Mouse (Mus musculus) lung, postnatal 0 days (tissue): ENCODE results near the gene Daxx. TPM values are rescaled to one million over a fixed set of nuclear protein-coding genes. Genes with fewer than 3 reads are reported as not detected.

Experiments used
- ATAC-seq: fragments of 200-750 bp; cut with Nextera tagmentation; 2 replicates; pipeline ENCODE4 v1.8.0; 2017; ENCODE audit warnings: moderate library complexity
- DNase-seq: peaks from one replicate; pipeline ENCODE4 v3.0.0-alpha.2; 2016; ENCODE audit warnings: low spot score
- H3K27ac ChIP-seq: fragments of 300-500 bp; sonication (generic); 2 replicates; pipeline ENCODE4 v1.5.1; 2014; ENCODE audit warnings: antibody characterized with exemption, mild to moderate bottlenecking, low read length, mixed read lengths
- H3K27me3 ChIP-seq: fragments of 300-500 bp; sonication (generic); replicated peaks from 2 replicates; pipeline ENCODE4 v1.6.1; 2014; ENCODE audit warnings: low read length, mixed read lengths; ENCODE audit not compliant: insufficient read depth
- H3K36me3 ChIP-seq: fragments of 300-500 bp; sonication (generic); 2 replicates; pipeline ENCODE4 v1.6.1; 2014; ENCODE audit warnings: low read length, mixed read lengths; ENCODE audit not compliant: insufficient read depth
- H3K4me1 ChIP-seq: fragments of 300-500 bp; sonication (generic); 2 replicates; pipeline ENCODE4 v1.6.1; 2014; ENCODE audit warnings: antibody characterized with exemption, low read depth, low read length, mixed read lengths; ENCODE audit not compliant: insufficient read depth
- H3K4me2 ChIP-seq: fragments of 300-500 bp; sonication (generic); replicated peaks from 2 replicates; pipeline ENCODE4 v1.6.1; 2014; ENCODE audit warnings: low read depth, mild to moderate bottlenecking, low read length, moderate library complexity, mixed read lengths
- H3K4me3 ChIP-seq: fragments of 300-500 bp; sonication (generic); 2 replicates; pipeline ENCODE4 v1.5.1; 2014; ENCODE audit warnings: low read depth, low read length
- H3K9ac ChIP-seq: fragments of 300-500 bp; sonication (generic); replicated peaks from 2 replicates; pipeline ENCODE4 v1.6.1; 2014; ENCODE audit warnings: low read depth, mild to moderate bottlenecking
- H3K9me3 ChIP-seq: fragments of 300-500 bp; sonication (generic); 2 replicates; pipeline ENCODE4 v1.6.1; 2016; ENCODE audit warnings: low read length, mixed read lengths
- CTCF ChIP-seq: IDR thresholded peaks from 2 replicates; pipeline ENCODE4 v1.5.1; 2016; ENCODE audit warnings: antibody characterized with exemption, mild to moderate bottlenecking
- EP300 ChIP-seq: IDR thresholded peaks from 2 replicates; pipeline ENCODE4 v1.6.1; 2016; ENCODE audit warnings: antibody characterized with exemption, mild to moderate bottlenecking, control low read depth
- WGBS: fragments of 180-500 bp; shearing (Covaris S2); extraction: QIAGEN DNeasy Blood & Tissue Kit; methylation state at CpG from one replicate; pipeline ENCODE4 v1.1.7; 2014; 5-methylcytosine and 5-hydroxymethylcytosine counted together
- polyA plus RNA-seq: library from polyadenylated mRNA; unstranded; fragments of >200 nt; fragmentation: Nextera tagmentation; extraction: Ambion mirVana; gene quantifications from 2 replicates; pipeline ENCODE4 v1.2.1, GENCODE M21; 2015

Gene Daxx
- polyA plus RNA-seq, 1 experiment from 2014 or later = 23.9 TPM

DNA sequence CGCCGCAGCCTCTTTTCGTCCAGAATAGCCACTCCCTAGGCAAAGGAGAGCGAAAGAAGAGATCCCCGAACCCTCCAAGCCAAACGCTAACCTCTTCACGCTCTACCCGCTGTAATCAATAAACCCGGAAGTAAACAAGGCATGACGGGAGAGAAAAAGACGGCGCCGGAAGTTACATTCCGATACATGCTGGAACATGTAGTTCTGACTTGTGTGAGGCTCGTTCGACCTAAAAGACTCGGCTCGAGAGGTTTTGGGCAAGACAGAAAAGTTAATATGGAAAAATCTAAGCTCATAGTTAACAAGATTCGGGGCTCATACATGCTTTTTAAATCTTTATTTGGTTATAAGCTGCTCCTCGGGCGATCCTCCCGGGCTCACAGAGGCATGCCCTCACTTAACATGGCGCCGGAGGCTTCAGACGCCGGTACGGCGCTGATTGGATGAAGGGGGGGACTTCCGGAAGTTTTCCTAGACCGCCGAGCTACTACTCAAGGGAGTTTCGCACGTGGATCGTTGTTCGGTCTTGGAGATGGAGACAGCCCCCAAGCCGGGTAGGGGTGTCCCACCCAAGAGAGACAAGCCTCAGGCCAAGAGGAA, 31.1 kb downstream of the Daxx start, which contains the start of the genes Pfdn6 and Wdr46:
Pfdn6 (minus strand) TSS at position 138 of the 600 bp plus-strand sequence.
Wdr46 (plus strand) TSS at position 455 of the 600 bp plus-strand sequence.
- ATAC-seq (peak; percentile 93), DNase-seq (peak; percentile 97)
- peak within 1 kb of the TSS; percentile 97 for H3K4me2 ChIP-seq
- H3K36me3 ChIP-seq = 0 out of 2 replicates have a peak, but pooled peaks cover 8% of the 10 kb centered on the region
- no peaks in the 10 kb centered on the region for H3K27me3 ChIP-seq
- peaks cover 6% of the 10 kb centered on the region; the same call in 1 of the 2 replicates for H3K4me1 ChIP-seq
- peak within 1 kb of the TSS; percentile 26; the same call in 1 of the 2 replicates for H3K27ac ChIP-seq
- under 1% methylated on average over 36 of the region's 36 CpGs for WGBS
- H3K9ac ChIP-seq = peak within 1 kb of the TSS; percentile 87
- H3K4me3 ChIP-seq = peak within 1 kb of the TSS; percentile 62
- H3K9me3 ChIP-seq = no peaks in the 10 kb centered on the region
- TF ChIP-seq EP300 (peak; percentile 69), CTCF (no peak)

DNA sequence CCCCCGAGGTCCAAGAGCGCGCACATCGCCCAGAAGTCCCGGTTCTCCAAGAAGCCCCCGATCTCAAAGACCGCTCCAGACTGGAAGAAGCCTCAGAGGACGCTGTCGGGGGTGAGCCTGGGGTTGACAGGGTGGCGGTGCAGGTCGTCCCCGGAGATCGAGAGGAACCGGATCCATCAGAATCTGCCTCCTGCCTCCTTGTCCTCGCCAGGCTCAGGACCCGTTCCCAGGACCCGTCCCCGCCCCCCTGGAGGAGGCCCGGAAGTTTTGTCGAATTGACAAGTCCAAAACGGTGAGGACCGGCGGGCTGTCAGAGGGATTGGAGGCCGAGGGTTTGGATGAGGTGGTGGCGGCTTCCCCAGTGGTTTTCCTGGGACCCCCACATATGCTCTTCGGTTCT, 31.8 kb downstream of the Daxx start:
- H3K4me2 ChIP-seq = peak overlapping the region; percentile 97
- H3K4me3 ChIP-seq = peak overlapping the region; percentile 62
- no peak for ATAC-seq
- no peak for DNase-seq
- H3K36me3 ChIP-seq = 0 out of 2 replicates have a peak, but pooled peaks cover 8% of the 10 kb centered on the region
- TF ChIP-seq EP300 (no peak), CTCF (no peak)
- no peaks in the 10 kb centered on the region for H3K27me3 ChIP-seq
- H3K27ac ChIP-seq = no peak overlapping the region
- H3K4me1 ChIP-seq = peaks cover 6% of the 10 kb centered on the region; the same call in 1 of the 2 replicates
- 2% methylated on average over 25 of the region's 26 CpGs for WGBS
- H3K9ac ChIP-seq = peak overlapping the region; percentile 87
- H3K9me3 ChIP-seq = no peaks in the 10 kb centered on the region

DNA sequence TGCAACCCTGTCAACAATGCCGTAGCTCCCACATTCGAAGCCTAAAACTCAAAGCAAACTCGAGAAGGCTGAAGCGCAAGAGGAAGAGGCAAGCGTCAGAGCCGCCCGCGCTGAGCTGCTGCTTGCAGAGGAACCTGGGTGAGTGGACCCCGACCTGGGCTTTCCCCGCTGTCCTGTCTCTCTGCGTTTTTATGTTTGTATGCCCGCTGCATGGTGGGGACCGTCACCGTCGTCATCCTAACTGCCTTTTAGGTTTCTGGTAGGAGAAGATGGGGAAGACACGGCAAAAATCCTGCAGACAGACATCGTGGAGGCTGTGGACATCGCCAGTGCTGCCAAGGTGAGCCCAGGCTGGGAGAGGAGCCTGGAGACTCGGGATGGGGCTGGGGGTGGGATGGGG, 32.2 kb downstream of the Daxx start:
- Histone ChIP-seq H3K9me3 (no peaks in the 10 kb centered on the region), H3K4me1 (peaks cover 6% of the 10 kb centered on the region; the same call in 1 of the 2 replicates), H3K9ac (peak overlapping the region; percentile 87; the same call in 1 of the 2 replicates), H3K27ac (no peak overlapping the region), H3K4me2 (peak overlapping the region; percentile 97), H3K4me3 (peak overlapping the region; percentile 62), H3K27me3 (no peaks in the 10 kb centered on the region), H3K36me3 (0 out of 2 replicates have a peak, but pooled peaks cover 8% of the 10 kb centered on the region)
- ATAC-seq = no peak
- no peak for DNase-seq
- WGBS = 46% methylated on average over 19 of the region's 19 CpGs
- TF ChIP-seq EP300 (no peak), CTCF (no peak)

DNA sequence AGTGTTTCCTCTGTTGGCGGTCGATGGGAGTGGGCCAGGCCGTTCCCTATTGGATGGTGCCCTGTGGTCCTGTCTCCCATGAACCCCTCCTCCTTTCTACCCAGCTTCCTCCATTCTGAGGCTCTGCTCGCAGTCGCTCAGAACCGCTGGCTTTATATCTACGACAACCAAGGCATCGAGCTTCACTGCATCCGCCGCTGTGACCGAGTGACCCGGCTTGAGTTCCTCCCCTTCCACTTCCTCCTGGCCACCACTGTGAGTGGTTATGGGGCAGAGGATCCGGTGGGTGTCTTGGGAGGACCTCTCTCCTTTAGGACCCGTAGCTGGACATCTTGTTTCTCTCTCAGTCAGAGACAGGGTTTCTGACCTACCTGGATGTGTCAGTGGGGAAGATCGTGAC, 34.2 kb downstream of the Daxx start:
- Histone ChIP-seq H3K27ac (no peak overlapping the region), H3K4me1 (peaks cover 6% of the 10 kb centered on the region; the same call in 1 of the 2 replicates), H3K4me3 (no peak overlapping the region), H3K4me2 (no peak overlapping the region), H3K9me3 (no peaks in the 10 kb centered on the region), H3K9ac (no peak overlapping the region), H3K27me3 (no peaks in the 10 kb centered on the region), H3K36me3 (no peaks in the 10 kb centered on the region)
- no peak for TF ChIP-seq CTCF
- no peak for TF ChIP-seq EP300
- DNase-seq (no peak), ATAC-seq (no peak)
- WGBS = 91% methylated on average over 15 of the region's 15 CpGs

DNA sequence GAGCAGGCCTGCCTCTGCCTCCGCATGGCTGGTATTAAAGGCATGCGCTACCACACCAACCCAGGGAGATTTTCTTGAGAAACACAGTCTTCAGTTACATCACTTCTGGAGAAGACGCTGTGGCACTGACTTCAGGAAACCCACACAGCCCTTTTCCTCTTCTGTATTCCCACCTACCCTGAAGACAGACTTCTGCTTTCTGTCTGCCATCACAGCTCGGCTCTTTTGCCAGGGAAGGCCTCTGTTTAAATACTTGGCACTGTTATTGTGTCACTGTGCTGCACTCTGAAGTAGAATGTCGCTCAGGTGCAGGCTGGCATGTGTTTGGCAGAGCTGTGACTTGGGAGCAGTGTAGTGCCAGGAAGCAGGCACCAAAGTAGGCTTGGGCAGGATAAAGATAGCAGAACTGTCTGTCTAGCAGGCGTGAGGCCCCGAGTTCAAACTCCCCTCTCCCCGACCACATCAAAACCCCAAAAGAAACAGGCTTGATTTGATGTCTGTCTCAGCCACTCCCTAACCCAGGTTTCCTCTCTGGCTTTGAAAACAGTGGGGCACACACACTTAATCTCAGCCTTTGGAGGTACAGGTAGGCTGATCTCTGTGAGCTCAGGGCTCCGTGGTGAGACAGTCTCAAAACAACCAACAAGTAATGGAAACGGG, 38.3 kb downstream of the Daxx start:
- no peak for DNase-seq
- 87% methylated on average over 10 of the region's 10 CpGs for WGBS
- no peaks in the 10 kb centered on the region for H3K36me3 ChIP-seq
- no peak overlapping the region for H3K27ac ChIP-seq
- H3K9ac ChIP-seq = no peak overlapping the region
- peaks cover 3% of the 10 kb centered on the region; the same call in 1 of the 2 replicates for H3K4me1 ChIP-seq
- no peak for ATAC-seq
- TF ChIP-seq CTCF = no peak
- no peak for TF ChIP-seq EP300
- H3K27me3 ChIP-seq = no peaks in the 10 kb centered on the region
- H3K4me2 ChIP-seq = no peak overlapping the region
- no peaks in the 10 kb centered on the region for H3K9me3 ChIP-seq
- no peak overlapping the region for H3K4me3 ChIP-seq

DNA sequence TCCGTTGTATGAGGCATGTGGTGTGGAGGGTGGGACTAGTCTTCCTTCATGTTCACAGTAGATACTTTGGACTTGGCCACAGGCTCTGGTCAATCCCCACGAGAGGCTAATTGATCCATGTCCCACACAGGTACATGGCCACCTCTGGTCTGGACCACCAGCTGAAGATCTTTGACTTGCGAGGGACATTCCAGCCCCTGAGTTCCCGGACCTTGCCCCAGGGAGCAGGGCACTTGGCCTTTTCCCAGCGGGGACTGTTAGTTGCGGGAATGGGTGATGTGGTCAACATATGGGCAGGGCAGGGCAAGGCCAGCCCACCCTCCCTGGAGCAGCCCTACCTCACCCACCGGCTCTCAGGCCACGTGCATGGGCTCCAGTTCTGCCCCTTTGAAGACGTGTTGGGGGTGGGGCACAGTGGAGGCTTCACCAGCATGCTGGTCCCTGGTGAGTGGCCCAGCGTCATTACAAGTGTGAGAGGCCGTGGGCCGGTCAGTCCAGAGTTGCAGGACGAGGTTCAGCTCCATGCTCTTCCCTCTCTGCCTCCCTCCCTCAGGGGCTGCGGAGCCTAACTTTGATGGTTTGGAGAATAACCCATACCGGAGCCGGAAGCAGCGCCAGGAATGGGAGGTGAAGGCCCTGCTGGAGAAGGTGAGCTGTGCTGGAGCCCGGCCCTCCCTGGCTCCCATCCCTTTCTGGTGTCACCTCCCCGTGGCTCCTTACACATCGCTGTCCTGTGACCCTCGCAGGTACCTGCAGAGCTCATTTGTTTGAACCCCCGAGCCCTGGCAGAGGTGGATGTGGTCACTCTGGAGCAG, 39.1 kb downstream of the Daxx start:
- TF ChIP-seq CTCF = no peak
- TF ChIP-seq EP300 = no peak
- Histone ChIP-seq H3K9me3 (no peaks in the 10 kb centered on the region), H3K27ac (no peak overlapping the region), H3K4me2 (no peak overlapping the region), H3K27me3 (no peaks in the 10 kb centered on the region), H3K36me3 (peaks cover 4% of the 10 kb centered on the region; the same call in 1 of the 2 replicates), H3K9ac (no peak overlapping the region), H3K4me1 (peaks cover 3% of the 10 kb centered on the region; the same call in 1 of the 2 replicates), H3K4me3 (no peak overlapping the region)
- ATAC-seq (no peak), DNase-seq (no peak)
- WGBS = 82% methylated on average over 21 of the region's 22 CpGs
